Mouse (Mus musculus) CH12.LX (cell line): ENCODE data around the gene Pes1. TPM values are rescaled to one million over a fixed set of nuclear protein-coding genes. Genes with fewer than 3 reads are reported as not detected.

Experiments
- DNase-seq: peaks from one replicate; pipeline ENCODE4 v3.0.0-alpha.2; 2013; ENCODE audit errors: extremely low read depth
- H3K27ac ChIP-seq: 2 replicates; pipeline ENCODE4 v1.5.1; 2012; ENCODE audit warnings: low read depth, mild to moderate bottlenecking, control low read depth, moderate library complexity; ENCODE audit not compliant: insufficient read depth
- H3K27me3 ChIP-seq: replicated peaks from 2 replicates; pipeline ENCODE3; 2012; ENCODE audit warnings: inconsistent platforms
- H3K36me3 ChIP-seq, 2 experiments: replicated peaks in 1 of 2; 2 replicates each; pipeline versions ENCODE3 to v1.6.1; 2012; ENCODE audit warnings: inconsistent platforms in 1 of 2, low read length in 1 of 2, mild to moderate bottlenecking in 1 of 2, mixed read lengths in 1 of 2, moderate library complexity in 1 of 2; ENCODE audit not compliant: control insufficient read depth in 1 of 2, insufficient read depth in 1 of 2
- H3K4me1 ChIP-seq, 2 experiments: 2 replicates each; pipeline ENCODE4 v1.6.1; 2012; ENCODE audit warnings: inconsistent platforms in 1 of 2, moderate library complexity in 1 of 2; ENCODE audit not compliant: insufficient read depth in 2 of 2, control insufficient read depth in 1 of 2
- H3K4me2 ChIP-seq: 2 replicates; pipeline ENCODE4 v1.6.1; 2012; ENCODE audit warnings: low read depth, mild to moderate bottlenecking, control low read depth; ENCODE audit not compliant: poor library complexity, insufficient read depth, severe bottlenecking
- H3K4me3 ChIP-seq, 3 experiments: fragments of 150-350 bp in 1 of 3; sonication (generic) in 1 of 3; replicated peaks in 1 of 3; 2 replicates each; pipeline versions ENCODE3 to v1.5.1; 2011 to 2012; ENCODE audit warnings: low read depth in 2 of 3, low read length in 2 of 3, mild to moderate bottlenecking in 2 of 3, moderate library complexity in 2 of 3, control low read depth in 1 of 3, improper control_type of control experiment in 1 of 3, inconsistent platforms in 1 of 3, mixed read lengths in 1 of 3; ENCODE audit not compliant: poor library complexity in 1 of 3
- H3K79me2 ChIP-seq: replicated peaks from 2 replicates; pipeline ENCODE4 v1.6.1; 2012; ENCODE audit warnings: mild to moderate bottlenecking, moderate library complexity; ENCODE audit not compliant: control insufficient read depth, poor library complexity, insufficient read depth, severe bottlenecking; ENCODE audit errors: extremely low read depth
- H3K9ac ChIP-seq: 2 replicates; pipeline ENCODE4 v1.6.1; 2012; ENCODE audit warnings: low read depth, mild to moderate bottlenecking, control low read depth, moderate library complexity; ENCODE audit not compliant: insufficient read depth
- H3K9me3 ChIP-seq: replicated peaks from 2 replicates; pipeline ENCODE3; 2012; ENCODE audit warnings: low read length, inconsistent platforms, mixed read lengths
- CHD1 ChIP-seq: IDR thresholded peaks from 2 replicates; pipeline ENCODE4 v1.6.1; 2012; ENCODE audit warnings: low read depth, low read length, improper control_type of control experiment, inconsistent platforms
- CHD2 ChIP-seq: IDR thresholded peaks from 2 replicates; pipeline ENCODE4 v1.6.1; 2011; ENCODE audit warnings: low read length, improper control_type of control experiment
- CTCF ChIP-seq, 2 experiments: IDR thresholded peaks in 1 of 2; conservative IDR thresholded peaks in 1 of 2; 2 replicates each; pipeline ENCODE4 v1.5.1; 2011 to 2012; ENCODE audit warnings: low read depth in 2 of 2, low read length in 2 of 2, improper control_type of control experiment in 1 of 2, inconsistent platforms in 1 of 2, mild to moderate bottlenecking in 1 of 2, moderate library complexity in 1 of 2
- EP300 ChIP-seq: IDR thresholded peaks from 2 replicates; pipeline ENCODE4 v1.6.1; 2011; ENCODE audit warnings: low read length, improper control_type of control experiment
- ETS1 ChIP-seq: conservative IDR thresholded peaks from 2 replicates; pipeline ENCODE4 v1.6.1; 2012; ENCODE audit warnings: low read depth, mild to moderate bottlenecking, inconsistent platforms, low read length, improper control_type of control experiment, moderate library complexity
- HCFC1 ChIP-seq: IDR thresholded peaks from 2 replicates; pipeline ENCODE4 v1.6.1; 2012; ENCODE audit warnings: low read depth, mild to moderate bottlenecking, inconsistent platforms, low read length, improper control_type of control experiment
- JUN ChIP-seq: IDR thresholded peaks from 2 replicates; pipeline ENCODE4 v1.6.1; 2011; ENCODE audit warnings: low read depth, mild to moderate bottlenecking, low read length, improper control_type of control experiment, moderate library complexity; ENCODE audit not compliant: insufficient read depth
- MAFK ChIP-seq: IDR thresholded peaks from 2 replicates; pipeline ENCODE4 v1.6.1; 2011; ENCODE audit warnings: low read length, improper control_type of control experiment; ENCODE audit not compliant: insufficient replicate concordance
- MEF2A ChIP-seq: IDR thresholded peaks from 2 replicates; pipeline ENCODE4 v1.6.1; 2014; ENCODE audit warnings: low read depth, mild to moderate bottlenecking, inconsistent platforms, low read length, improper control_type of control experiment, borderline replicate concordance
- NRF1 ChIP-seq: IDR thresholded peaks from 2 replicates; pipeline ENCODE4 v1.6.1; 2014; ENCODE audit warnings: low read depth, mild to moderate bottlenecking, inconsistent platforms, low read length, improper control_type of control experiment, moderate library complexity
- PAX5 ChIP-seq: IDR thresholded peaks from 2 replicates; pipeline ENCODE4 v1.6.1; 2012; ENCODE audit warnings: low read length, inconsistent platforms, mixed read lengths
- RAD21 ChIP-seq: IDR thresholded peaks from 2 replicates; pipeline ENCODE4 v1.6.1; 2011; ENCODE audit warnings: low read depth, mild to moderate bottlenecking, low read length, improper control_type of control experiment, moderate library complexity
- SMC3 ChIP-seq: IDR thresholded peaks from 2 replicates; pipeline ENCODE4 v1.6.1; 2011; ENCODE audit warnings: low read depth, low read length, improper control_type of control experiment
- ZKSCAN1 ChIP-seq: IDR thresholded peaks from 2 replicates; pipeline ENCODE4 v1.6.1; 2012; ENCODE audit warnings: low read depth, inconsistent platforms, low read length, improper control_type of control experiment, borderline replicate concordance
- ZMIZ1 ChIP-seq: IDR thresholded peaks from 2 replicates; pipeline ENCODE4 v1.6.1; 2012; ENCODE audit warnings: low read depth, mild to moderate bottlenecking, inconsistent platforms, low read length, improper control_type of control experiment
- ZNF384 ChIP-seq: IDR thresholded peaks from 2 replicates; pipeline ENCODE4 v1.6.1; 2012; ENCODE audit warnings: low read depth, low read length, improper control_type of control experiment, inconsistent platforms
- dilution Hi-C: fragments of 300-500 bp; cut with MboI; formaldehyde crosslinking; loops from 2 replicates; pipeline ENCODE4 v1.14.3; 2020; ENCODE audit warnings: low sequenced_read_pairs; ENCODE audit not compliant: extremely low pct_unique_long_range_greater_than_20kb, extremely low pct_ligation_motif_present
- in situ Hi-C: fragments of 300-500 bp; cut with MboI; formaldehyde crosslinking; loops from 3 replicates; pipeline ENCODE4 v1.14.3; 2019; ENCODE audit warnings: low sequenced_read_pairs, low pct_ligation_motif_present, low pct_unique_long_range_greater_than_20kb, mixed read lengths
- polyA plus RNA-seq: library from polyadenylated mRNA; unstranded; fragments of >175 nt; gene quantifications from 2 replicates; pipeline ENCODE4 v1.2.1, GENCODE M21; 2012; ENCODE audit warnings: low read depth; ENCODE audit not compliant: insufficient read length
- total RNA-seq, 2 experiments: library from RNA; depleted of rRNA; stranded (reverse); fragments of 300-350 nt in 1 of 2; fragments of >200 nt in 1 of 2; gene quantifications; 2 replicates each; pipeline ENCODE4 v1.2.3; 2012 to 2014

Gene Pes1
- total and polyA plus RNA-seq, 3 experiments: 120 to 311 (median 226) TPM

DNA sequence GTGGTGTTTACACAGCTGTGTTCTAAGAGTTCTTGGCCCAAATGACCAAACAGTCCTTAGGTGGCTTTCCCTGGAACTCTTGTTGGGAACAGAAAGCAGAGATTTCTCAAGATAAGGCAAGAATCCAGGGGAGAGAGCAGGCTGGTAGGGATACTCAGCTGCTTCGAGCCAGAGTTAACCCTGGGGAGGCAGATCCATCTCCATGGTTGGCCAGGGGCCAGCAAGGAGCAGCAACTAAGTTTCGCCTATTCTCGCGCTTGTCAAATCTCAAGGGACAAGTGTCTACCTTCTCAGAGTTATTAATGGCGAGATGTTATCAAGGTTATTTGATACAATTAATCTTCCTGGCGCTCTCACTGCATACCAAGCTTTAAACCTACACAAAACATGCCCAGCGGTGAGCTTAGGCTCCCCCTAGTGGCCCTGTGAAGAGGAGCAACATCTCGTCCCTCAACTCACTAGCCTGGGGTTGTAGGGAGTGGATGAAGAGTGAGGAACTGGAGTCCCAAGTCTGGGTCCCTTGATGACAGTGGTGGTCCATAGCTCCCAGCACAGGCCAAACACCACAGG, 42.4 kb upstream of the Pes1 start:
- DNase-seq: peak; percentile 66
- H3K9ac ChIP-seq: no peak overlapping the region

DNA sequence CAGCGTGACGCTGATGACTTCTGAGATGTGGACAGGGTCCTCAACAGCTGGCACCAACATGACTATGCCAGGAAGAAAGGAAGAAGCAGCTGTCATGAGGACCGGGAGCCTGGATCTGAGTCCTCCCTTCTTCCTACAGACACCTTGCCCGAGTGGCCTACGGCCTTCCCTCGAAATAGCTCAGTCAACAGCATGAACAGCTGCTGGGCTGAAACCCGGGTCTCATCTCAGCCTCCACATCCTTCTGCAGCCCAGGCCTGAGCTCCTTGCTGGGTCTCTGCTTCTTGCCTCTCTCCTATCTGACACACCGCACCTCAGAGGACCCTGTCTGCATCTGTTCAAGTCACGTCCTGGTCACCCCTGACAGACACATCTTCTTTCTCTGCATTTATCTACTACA, 41.7 kb upstream of the Pes1 start:
- DNase-seq: no peak
- H3K79me2 ChIP-seq: no peaks in the 10 kb centered on the region
- no peak overlapping the region for H3K9ac ChIP-seq
- 0 out of 4 replicates have a peak, but pooled peaks cover 0 to under 1% of the 10 kb centered on the region in 2 experiments for H3K4me1 ChIP-seq
- TF ChIP-seq PAX5: no peak
- no peak for TF ChIP-seq MEF2A
- TF ChIP-seq JUN: no peak
- TF ChIP-seq ETS1: no peak
- TF ChIP-seq CHD1: no peak
- TF ChIP-seq HCFC1: no peak
- no peak for TF ChIP-seq ZKSCAN1
- no peak for TF ChIP-seq RAD21
- no peak for TF ChIP-seq EP300
- TF ChIP-seq MAFK: no peak
- no peak for TF ChIP-seq ZNF384
- H3K27me3 ChIP-seq: peaks cover 54% of the 10 kb centered on the region
- no peak overlapping the region for H3K27ac ChIP-seq
- no peak overlapping the region for H3K4me3 ChIP-seq
- in situ Hi-C loops: loop anchor here (25.0 kb wide), 1 partner anchor 385 kb away; the partner anchor contains the start of gene Smtn
- H3K4me2 ChIP-seq: no peak overlapping the region
- H3K9me3 ChIP-seq: no peaks in the 10 kb centered on the region
- dilution Hi-C loops: no loop called here
- H3K36me3 ChIP-seq: no peaks in the 10 kb centered on the region

More for the DNA sequence above, 42.4 kb upstream of the Pes1 start:
- no peak overlapping the region for H3K4me3 ChIP-seq
- in situ Hi-C loops: loop anchor here (25.0 kb wide), 1 partner anchor 384 kb away; the partner anchor contains the start of gene Smtn
- H3K4me2 ChIP-seq: no peak overlapping the region
- dilution Hi-C loops: no loop called here
- TF ChIP-seq ZMIZ1 (no peak), SMC3 (peak; percentile 46), RAD21 (peak; percentile 57), CHD2 (no peak), CTCF (conservative IDR thresholded peaks at IDR 0.05 in 1 of 2, IDR thresholded peaks at IDR 0.05 in 1 of 2; ENCODE audit: low read depth in 2 of 2, low read length in 2 of 2) (peak; percentile 87 to 96), PAX5 (no peak), NRF1 (no peak)
- H3K9me3 ChIP-seq: no peaks in the 10 kb centered on the region
- peaks cover 5 to 7% of the 10 kb centered on the region in 2 experiments; a peak in 3 of 4 replicates for H3K4me1 ChIP-seq
- H3K27me3 ChIP-seq: peaks cover 48% of the 10 kb centered on the region
- H3K79me2 ChIP-seq: no peaks in the 10 kb centered on the region
- H3K36me3 ChIP-seq: no peaks in the 10 kb centered on the region
- no peak overlapping the region for H3K27ac ChIP-seq
